Mouse (Mus musculus) CH12.LX (cell line): ENCODE data around the gene Gsta4. TPM values are rescaled to one million over a fixed set of nuclear protein-coding genes. Genes with fewer than 3 reads are reported as not detected.

Source experiments
- DNase-seq: peaks from one replicate; pipeline ENCODE4 v3.0.0-alpha.2; 2013; ENCODE audit errors: extremely low read depth
- H3K27ac ChIP-seq: 2 replicates; pipeline ENCODE4 v1.5.1; 2012; ENCODE audit warnings: low read depth, mild to moderate bottlenecking, control low read depth, moderate library complexity; ENCODE audit not compliant: insufficient read depth
- H3K27me3 ChIP-seq: replicated peaks from 2 replicates; pipeline ENCODE3; 2012; ENCODE audit warnings: inconsistent platforms
- H3K36me3 ChIP-seq, 2 experiments: replicated peaks in 1 of 2; 2 replicates each; pipeline versions ENCODE3 to v1.6.1; 2012; ENCODE audit warnings: inconsistent platforms in 1 of 2, low read length in 1 of 2, mild to moderate bottlenecking in 1 of 2, mixed read lengths in 1 of 2, moderate library complexity in 1 of 2; ENCODE audit not compliant: control insufficient read depth in 1 of 2, insufficient read depth in 1 of 2
- H3K4me1 ChIP-seq, 2 experiments: 2 replicates each; pipeline ENCODE4 v1.6.1; 2012; ENCODE audit warnings: inconsistent platforms in 1 of 2, moderate library complexity in 1 of 2; ENCODE audit not compliant: insufficient read depth in 2 of 2, control insufficient read depth in 1 of 2
- H3K4me2 ChIP-seq: 2 replicates; pipeline ENCODE4 v1.6.1; 2012; ENCODE audit warnings: low read depth, mild to moderate bottlenecking, control low read depth; ENCODE audit not compliant: poor library complexity, insufficient read depth, severe bottlenecking
- H3K4me3 ChIP-seq, 3 experiments: fragments of 150-350 bp in 1 of 3; sonication (generic) in 1 of 3; replicated peaks in 1 of 3; 2 replicates each; pipeline versions ENCODE3 to v1.5.1; 2011 to 2012; ENCODE audit warnings: low read depth in 2 of 3, low read length in 2 of 3, mild to moderate bottlenecking in 2 of 3, moderate library complexity in 2 of 3, control low read depth in 1 of 3, improper control_type of control experiment in 1 of 3, inconsistent platforms in 1 of 3, mixed read lengths in 1 of 3; ENCODE audit not compliant: poor library complexity in 1 of 3
- H3K79me2 ChIP-seq: replicated peaks from 2 replicates; pipeline ENCODE4 v1.6.1; 2012; ENCODE audit warnings: mild to moderate bottlenecking, moderate library complexity; ENCODE audit not compliant: control insufficient read depth, poor library complexity, insufficient read depth, severe bottlenecking; ENCODE audit errors: extremely low read depth
- H3K9ac ChIP-seq: 2 replicates; pipeline ENCODE4 v1.6.1; 2012; ENCODE audit warnings: low read depth, mild to moderate bottlenecking, control low read depth, moderate library complexity; ENCODE audit not compliant: insufficient read depth
- H3K9me3 ChIP-seq: replicated peaks from 2 replicates; pipeline ENCODE3; 2012; ENCODE audit warnings: low read length, inconsistent platforms, mixed read lengths
- BHLHE40 ChIP-seq: IDR thresholded peaks from 2 replicates; pipeline ENCODE4 v1.6.1; 2011; ENCODE audit warnings: mild to moderate bottlenecking, low read depth, low read length, improper control_type of control experiment
- CHD1 ChIP-seq: IDR thresholded peaks from 2 replicates; pipeline ENCODE4 v1.6.1; 2012; ENCODE audit warnings: low read depth, low read length, improper control_type of control experiment, inconsistent platforms
- CHD2 ChIP-seq: IDR thresholded peaks from 2 replicates; pipeline ENCODE4 v1.6.1; 2011; ENCODE audit warnings: low read length, improper control_type of control experiment
- HCFC1 ChIP-seq: IDR thresholded peaks from 2 replicates; pipeline ENCODE4 v1.6.1; 2012; ENCODE audit warnings: low read depth, mild to moderate bottlenecking, inconsistent platforms, low read length, improper control_type of control experiment
- IRF4 ChIP-seq: IDR thresholded peaks from 2 replicates; pipeline ENCODE4 v1.6.1; 2014; ENCODE audit warnings: low read depth, mild to moderate bottlenecking, inconsistent platforms, low read length, improper control_type of control experiment
- JUN ChIP-seq: IDR thresholded peaks from 2 replicates; pipeline ENCODE4 v1.6.1; 2011; ENCODE audit warnings: low read depth, mild to moderate bottlenecking, low read length, improper control_type of control experiment, moderate library complexity; ENCODE audit not compliant: insufficient read depth
- JUND ChIP-seq: conservative IDR thresholded peaks from 2 replicates; pipeline ENCODE4 v1.6.1; 2011; ENCODE audit warnings: low read depth, low read length, improper control_type of control experiment
- KAT2A ChIP-seq: IDR thresholded peaks from 2 replicates; pipeline ENCODE4 v1.6.1; 2012; ENCODE audit warnings: low read length, improper control_type of control experiment, inconsistent platforms; ENCODE audit not compliant: insufficient replicate concordance
- MAFK ChIP-seq: IDR thresholded peaks from 2 replicates; pipeline ENCODE4 v1.6.1; 2011; ENCODE audit warnings: low read length, improper control_type of control experiment; ENCODE audit not compliant: insufficient replicate concordance
- MAZ ChIP-seq: IDR thresholded peaks from 2 replicates; pipeline ENCODE4 v1.6.1; 2012; ENCODE audit warnings: low read depth, mild to moderate bottlenecking, inconsistent platforms, low read length, improper control_type of control experiment, moderate library complexity
- MXI1 ChIP-seq: IDR thresholded peaks from 2 replicates; pipeline ENCODE4 v1.6.1; 2011; ENCODE audit warnings: mild to moderate bottlenecking, low read depth, low read length, improper control_type of control experiment
- MYC ChIP-seq: IDR thresholded peaks from 2 replicates; pipeline ENCODE4 v1.6.1; 2011; ENCODE audit warnings: low read depth, mild to moderate bottlenecking, improper control_type of control experiment, low read length
- TBP ChIP-seq: conservative IDR thresholded peaks from 2 replicates; pipeline ENCODE4 v1.6.1; 2011; ENCODE audit warnings: low read depth, low read length, improper control_type of control experiment
- TCF12 ChIP-seq: IDR thresholded peaks from 2 replicates; pipeline ENCODE4 v1.6.1; 2014; ENCODE audit warnings: low read depth, mild to moderate bottlenecking, inconsistent platforms, low read length, improper control_type of control experiment
- USF1 ChIP-seq: IDR thresholded peaks from 2 replicates; pipeline ENCODE4 v1.6.1; 2014; ENCODE audit warnings: low read depth, mild to moderate bottlenecking, inconsistent platforms, low read length, improper control_type of control experiment
- ZMIZ1 ChIP-seq: IDR thresholded peaks from 2 replicates; pipeline ENCODE4 v1.6.1; 2012; ENCODE audit warnings: low read depth, mild to moderate bottlenecking, inconsistent platforms, low read length, improper control_type of control experiment
- dilution Hi-C: fragments of 300-500 bp; cut with MboI; formaldehyde crosslinking; loops from 2 replicates; pipeline ENCODE4 v1.14.3; 2020; ENCODE audit warnings: low sequenced_read_pairs; ENCODE audit not compliant: extremely low pct_unique_long_range_greater_than_20kb, extremely low pct_ligation_motif_present
- in situ Hi-C: fragments of 300-500 bp; cut with MboI; formaldehyde crosslinking; loops from 3 replicates; pipeline ENCODE4 v1.14.3; 2019; ENCODE audit warnings: low sequenced_read_pairs, low pct_ligation_motif_present, low pct_unique_long_range_greater_than_20kb, mixed read lengths
- polyA plus RNA-seq: library from polyadenylated mRNA; unstranded; fragments of >175 nt; gene quantifications from 2 replicates; pipeline ENCODE4 v1.2.1, GENCODE M21; 2012; ENCODE audit warnings: low read depth; ENCODE audit not compliant: insufficient read length
- total RNA-seq, 2 experiments: library from RNA; depleted of rRNA; stranded (reverse); fragments of 300-350 nt in 1 of 2; fragments of >200 nt in 1 of 2; gene quantifications; 2 replicates each; pipeline ENCODE4 v1.2.3; 2012 to 2014

The Gsta4 gene
- total and polyA plus RNA-seq, 3 experiments: 0.47 to 0.85 TPM; not detected in 1

GRCm38 (mm10) chr9:78223221-78223902, 40.8 kb downstream of the Gsta4 start:
- dilution Hi-C loops: no loop called here
- no peaks in the 10 kb centered on the region for H3K79me2 ChIP-seq
- TF ChIP-seq USF1: no peak
- no peak for TF ChIP-seq MAZ
- no peak overlapping the region for H3K4me2 ChIP-seq
- no peak overlapping the region for H3K27ac ChIP-seq
- no peaks in the 10 kb centered on the region for H3K9me3 ChIP-seq
- no peak for DNase-seq
- in situ Hi-C loops: no loop called here
- H3K27me3 ChIP-seq: no peaks in the 10 kb centered on the region
- no peak overlapping the region for H3K9ac ChIP-seq
- H3K36me3 ChIP-seq: no peaks in the 10 kb centered on the region
- H3K4me1 ChIP-seq: peaks cover 0 to 5% of the 10 kb centered on the region in 2 experiments; a peak in 2 of 4 replicates
- H3K4me3 ChIP-seq: no peak overlapping the region

- in situ Hi-C loops: no loop called here
- no peak for TF ChIP-seq TBP
- no peak for TF ChIP-seq CHD2
- no peak for TF ChIP-seq MAZ
- TF ChIP-seq KAT2A: no peak
- no peak for TF ChIP-seq MYC
- TF ChIP-seq JUND: no peak
- TF ChIP-seq TCF12: no peak
- no peak for TF ChIP-seq USF1
- no peak for TF ChIP-seq BHLHE40
- no peak for TF ChIP-seq JUN
- TF ChIP-seq IRF4: no peak
- no peak for TF ChIP-seq HCFC1
- no peak for TF ChIP-seq MXI1
- no peak for TF ChIP-seq ZMIZ1
- TF ChIP-seq CHD1: no peak
- no peak for TF ChIP-seq MAFK
- dilution Hi-C loops: no loop called here
Measured at GRCm38 (mm10) chr9:78224418-78224817, 41.8 kb downstream of the Gsta4 start.

More at GRCm38 (mm10) chr9:78224418-78224817, 41.8 kb downstream of the Gsta4 start:
- no peak for DNase-seq
- Histone ChIP-seq H3K79me2 (no peaks in the 10 kb centered on the region), H3K4me3 (no peak overlapping the region), H3K27ac (no peak overlapping the region), H3K9me3 (no peaks in the 10 kb centered on the region), H3K4me2 (no peak overlapping the region), H3K36me3 (no peaks in the 10 kb centered on the region), H3K4me1 (peaks cover 0 to 16% of the 10 kb centered on the region in 2 experiments; a peak in 2 of 4 replicates), H3K9ac (no peak overlapping the region), H3K27me3 (no peaks in the 10 kb centered on the region)
